Mouse (Mus musculus) gastrocnemius, postnatal 10 days (tissue): ENCODE data around the gene Mapkapk3. TPM values are rescaled to one million over a fixed set of nuclear protein-coding genes. Genes with fewer than 3 reads are reported as not detected.

Experiments used
- microRNA-seq, 2 experiments: library from miRNA; unstranded; fragments of <30 nt; microRNA quantifications; one replicate each; pipeline ENCODE4 v1.2.0; 2021
- total RNA-seq, 2 experiments: library from RNA; stranded (reverse); gene quantifications; 2 replicates each; pipeline ENCODE4 v1.2.3; 2021

The Mapkapk3 gene
- total RNA-seq, 2 experiments from 2014 or later: 11.0 to 14.4 TPM

Small RNAs within 50 kb of the gene (microRNA-seq; reads per million reads assigned to microRNA genes)
- gene Gm22238: 0 reads per million in 2 experiments

Other genes starting within 250 kb of the Mapkapk3 start
- under 1 TPM; 0.27 to 0.70 TPM for gene Dock3, start 58.0 kb downstream of the Mapkapk3 start, total RNA-seq
- gene Cish, start 6.1 kb upstream of the Mapkapk3 start, total RNA-seq: 10 to 100 TPM in 1 of 2 experiments, 1 to 10 TPM in 1; 6.7 to 16.8 TPM
- gene Hemk1, start 48.5 kb upstream of the Mapkapk3 start, total RNA-seq: 10 to 100 TPM; 12.8 to 14.4 TPM
- gene 6430571L13Rik, start 50.7 kb upstream of the Mapkapk3 start, total RNA-seq: 10 to 100 TPM; 29.4 to 54.7 TPM
- 1 to 10 TPM; 2.1 to 2.4 TPM for gene Cacna2d2, start 109.7 kb upstream of the Mapkapk3 start, total RNA-seq
- 10 to 100 TPM; 20.2 to 22.7 TPM for gene Tmem115, start 244.1 kb upstream of the Mapkapk3 start, total RNA-seq